Mouse (Mus musculus) frontal cortex, postnatal 25 days (tissue): ENCODE results near the gene Slc16a3.

Experiments
- DNase-seq, 2 experiments: peaks; one replicate each; pipeline ENCODE4 v3.0.0; 2022; ENCODE audit warnings: low spot score in 2 of 2

Gene Slc16a3

GRCm38 (mm10) chr11:120948861-120949851, 876 bp downstream of the Slc16a3 start:
- no peak for DNase-seq

DNA sequence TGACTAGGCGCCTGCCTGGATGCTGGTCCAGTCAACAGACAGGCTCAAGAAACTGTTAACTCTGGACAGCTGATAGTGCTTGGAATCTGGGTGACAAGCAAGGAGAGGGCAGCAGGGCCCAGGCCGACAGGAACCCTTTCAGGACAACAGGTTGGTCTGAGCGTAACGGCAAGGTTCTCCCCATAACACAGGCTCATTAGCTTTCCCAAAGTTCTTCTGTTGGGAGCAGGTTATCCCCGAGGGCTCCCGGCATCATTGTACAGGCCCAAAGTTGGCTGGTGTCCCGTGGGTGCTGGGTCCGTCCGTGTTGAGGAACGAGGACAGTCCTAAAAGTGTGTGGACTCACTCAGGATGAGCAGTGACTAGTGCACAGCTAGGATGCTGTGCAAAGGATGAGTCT, 1.6 kb downstream of the Slc16a3 start:
- no peak for DNase-seq

GRCm38 (mm10) chr11:120950281-120951202, 2.3 kb downstream of the Slc16a3 start:
- DNase-seq = peak; percentile 48 to 63

GRCm38 (mm10) chr11:120951237-120951636, 3.0 kb downstream of the Slc16a3 start:
- DNase-seq = no peak

GRCm38 (mm10) chr11:120951731-120952730, 3.8 kb downstream of the Slc16a3 start:
- no peak for DNase-seq

DNA sequence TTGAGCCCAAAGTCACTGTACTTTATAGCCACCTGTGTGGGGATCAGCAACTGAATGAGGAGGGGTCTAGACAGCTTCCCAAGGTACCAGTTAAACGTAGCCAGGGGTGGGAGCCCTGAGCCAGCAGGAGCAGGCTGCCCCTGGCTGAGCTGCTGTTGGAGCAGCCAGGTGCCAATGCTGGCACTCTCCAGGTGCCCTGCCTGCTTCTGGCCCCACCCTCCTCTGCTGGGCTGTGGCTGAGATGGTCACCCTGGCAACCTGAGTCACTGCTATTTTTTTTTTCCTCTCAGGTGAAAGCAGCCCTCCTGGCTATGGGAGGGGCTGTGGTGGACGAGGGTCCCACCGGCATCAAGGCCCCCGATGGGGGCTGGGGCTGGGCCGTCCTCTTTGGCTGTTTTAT, 6.7 kb downstream of the Slc16a3 start:
- no peak for DNase-seq

DNA sequence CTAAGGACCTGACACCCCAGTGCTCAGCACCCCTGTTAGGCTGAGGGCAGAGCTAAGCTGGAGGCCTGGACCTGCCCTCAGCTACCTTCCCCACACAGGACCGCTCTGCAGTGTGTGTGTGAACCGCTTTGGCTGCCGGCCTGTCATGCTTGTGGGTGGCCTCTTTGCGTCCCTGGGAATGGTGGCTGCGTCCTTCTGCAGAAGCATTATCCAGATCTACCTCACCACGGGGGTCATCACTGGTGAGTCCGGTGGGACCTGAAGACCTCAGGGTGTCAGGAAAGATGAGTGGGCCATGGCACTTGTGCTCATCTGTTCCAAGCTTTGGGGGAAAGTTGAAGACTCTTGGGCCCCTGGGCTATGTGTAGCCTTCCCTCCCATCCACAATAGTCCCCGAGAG, 7.4 kb downstream of the Slc16a3 start:
- DNase-seq = no peak

DNA sequence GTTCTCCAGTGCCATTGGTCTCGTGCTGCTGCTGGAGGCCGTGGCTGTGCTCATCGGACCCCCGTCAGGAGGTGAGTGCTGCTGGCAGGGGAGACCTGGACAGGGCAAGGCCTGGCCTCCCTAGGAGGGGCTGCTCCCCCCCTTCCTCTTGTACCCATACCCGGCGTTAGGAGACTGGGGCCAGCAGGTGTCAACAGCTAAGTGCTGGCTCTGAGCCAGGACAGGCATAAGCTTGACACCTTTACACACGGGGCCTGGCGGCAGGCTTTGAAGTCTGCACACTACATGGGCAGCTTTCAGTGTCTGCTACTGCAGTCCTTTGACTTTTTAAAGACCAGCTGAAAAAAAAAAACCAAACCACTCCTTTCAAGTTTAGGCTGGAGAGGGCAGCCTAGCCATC, 8.8 kb downstream of the Slc16a3 start:
- DNase-seq = no peak

GRCm38 (mm10) chr11:120957731-120958257, 9.5 kb downstream of the Slc16a3 start:
- no peak for DNase-seq

DNA sequence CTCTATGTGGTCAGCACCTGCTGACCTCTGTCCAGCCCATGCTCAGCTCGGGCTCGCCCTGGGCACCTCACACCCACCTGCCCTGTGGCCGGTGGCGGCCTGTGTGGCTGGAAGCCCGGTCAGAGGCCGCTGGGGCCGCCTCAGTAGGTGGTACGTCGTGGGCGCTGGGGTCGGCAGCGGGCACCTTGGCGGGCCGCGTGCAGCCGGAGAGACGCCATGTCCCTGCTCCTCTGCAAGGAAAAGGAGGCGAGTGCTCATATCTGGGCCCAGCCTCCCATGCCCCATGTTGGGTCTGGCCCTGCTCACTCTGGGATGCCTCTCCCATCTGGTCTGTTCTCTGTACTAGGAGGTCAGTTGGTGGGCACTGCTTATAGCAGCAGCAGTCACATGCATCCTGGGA, 10.8 kb downstream of the Slc16a3 start:
- DNase-seq = no peak

- DNase-seq = no peak
Observed at GRCm38 (mm10) chr11:120959564-120959963, 11.3 kb downstream of the Slc16a3 start.

- DNase-seq = no peak
Observed at GRCm38 (mm10) chr11:120960248-120960647, 12.0 kb downstream of the Slc16a3 start.

- DNase-seq = no peak
Observed at GRCm38 (mm10) chr11:120961594-120961993, 13.3 kb downstream of the Slc16a3 start.

DNA sequence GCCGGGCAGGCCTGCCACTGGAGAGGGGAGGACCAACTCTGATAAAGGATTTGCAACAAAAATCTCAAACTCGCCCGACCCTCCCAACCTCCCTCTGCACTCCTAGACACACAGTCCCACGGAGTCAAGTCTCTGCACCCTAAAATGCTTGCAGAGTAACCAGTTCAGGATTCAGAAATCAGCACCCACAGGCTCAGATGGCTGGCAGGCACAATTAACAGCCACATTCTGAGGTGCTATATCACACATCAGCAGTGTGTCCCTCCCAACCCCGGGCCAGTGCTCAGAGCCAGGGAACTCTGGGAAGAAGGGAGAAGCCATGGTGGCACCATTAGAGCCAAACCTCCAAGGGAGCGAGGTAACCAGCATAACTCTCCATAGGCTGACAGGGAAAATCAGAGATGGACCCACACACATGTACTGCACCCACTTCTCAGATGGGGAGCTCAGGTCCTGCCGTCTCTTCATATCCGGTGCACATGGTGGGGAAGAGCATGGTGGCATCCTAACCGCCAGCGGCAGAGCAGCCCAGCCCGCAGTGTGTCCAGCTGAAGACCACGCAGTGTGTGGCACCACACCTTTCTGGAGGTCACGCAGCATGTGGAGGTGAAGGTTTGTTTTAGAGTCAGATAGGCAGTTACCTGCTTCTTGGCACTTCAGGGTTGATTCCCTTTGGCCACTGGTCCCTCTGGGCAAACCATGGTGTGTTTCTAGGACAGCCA, 13.9 kb downstream of the Slc16a3 start:
- DNase-seq = no peak

GRCm38 (mm10) chr11:120962909-120963308, 14.6 kb downstream of the Slc16a3 start:
- no peak for DNase-seq

GRCm38 (mm10) chr11:120964195-120965157, 16.2 kb downstream of the Slc16a3 start:
- DNase-seq = no peak

DNA sequence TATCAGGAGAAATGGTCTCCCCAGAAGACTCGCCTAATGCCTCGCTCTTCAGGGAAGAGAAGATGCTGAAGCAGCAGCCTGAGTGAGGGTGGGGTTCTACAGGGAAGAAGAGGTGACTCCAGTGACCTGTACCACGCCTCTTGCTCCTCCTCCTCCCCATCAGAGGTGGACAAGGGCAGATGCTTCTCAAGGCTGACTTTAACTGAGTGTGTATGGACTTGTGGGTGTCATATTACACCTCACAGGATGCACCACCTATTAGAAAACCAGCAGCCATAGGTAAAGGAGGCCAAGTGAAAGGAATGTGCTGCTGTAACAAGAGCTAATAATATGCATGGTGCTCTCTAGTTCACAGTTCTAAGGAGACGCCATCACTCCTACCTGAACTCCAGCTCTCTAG, 17.3 kb downstream of the Slc16a3 start:
- no peak for DNase-seq

- no peak for DNase-seq
Observed at GRCm38 (mm10) chr11:120969742-120970141, 21.5 kb downstream of the Slc16a3 start.

GRCm38 (mm10) chr11:120971237-120971636, 23.0 kb downstream of the Slc16a3 start:
- no peak for DNase-seq
